In the genomic region with DNA sequence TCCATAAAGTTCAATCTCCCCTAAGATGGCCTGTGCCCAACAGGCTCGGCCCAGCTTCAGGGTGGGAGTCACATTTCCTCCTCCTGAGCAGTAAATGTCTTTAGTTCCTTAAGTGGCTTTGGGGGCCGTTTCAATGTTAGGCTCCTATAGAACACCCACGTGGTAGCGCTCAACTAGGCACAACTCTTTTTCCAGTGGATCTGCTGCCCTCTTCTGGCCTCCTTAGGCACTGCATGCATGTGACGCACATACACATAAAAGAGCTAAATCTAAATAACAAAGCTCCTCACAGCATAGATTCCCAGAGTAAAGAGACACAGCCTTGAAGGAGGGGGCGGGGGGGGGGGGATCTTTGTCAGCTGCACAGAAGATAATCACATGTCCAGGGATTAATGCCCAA, we compare ENCODE assay signal across 10 mouse cellular contexts.
DNase-seq lines count a peak whose midpoint lies in the region; ATAC-seq and TF ChIP-seq lines count a peak whose summit lies in the region.
"Had no signal": no experiment of that assay in that cellular context is flagged by ENCODE, and none has a peak within 500 bp of the region (broad histone marks: within the 10 kb centered on the region; RNA-seq: fewer than 3 reads in every experiment).

No protein-coding gene starts in this region.

- intact Hi-C loops in left cerebral cortex, postnatal 4 days (cut with DNase I): no loop called here

- no peak for TF ChIP-seq POLR2A in cortical plate, adult 2 months (IDR thresholded peaks at IDR 0.05; ENCODE audit: extremely low read depth, insufficient read depth, low read length)

- no peaks in the 10 kb centered on the region for H3K27me3 ChIP-seq in neural tube, embryonic 11.5 days (ENCODE audit: control insufficient read depth, insufficient read depth, low read length)
- H3K27me3 ChIP-seq: forebrain, embryonic 15.5 days had no signal

- ATAC-seq in neural tube, embryonic 11.5 days (ENCODE audit: insufficient read depth, low FRiP score, low TSS enrichment): no peak
- ATAC-seq: forebrain, embryonic 15.5 days had no signal

- H3K9me3 ChIP-seq in neural tube, embryonic 11.5 days (ENCODE audit: control insufficient read depth, low read length): no peaks in the 10 kb centered on the region
- H3K9me3 ChIP-seq: forebrain, embryonic 15.5 days had no signal

- no peak overlapping the region for H3K9ac ChIP-seq in neural tube, embryonic 11.5 days (ENCODE audit: low read length)
- H3K9ac ChIP-seq: forebrain, embryonic 15.5 days had no signal

- peak; percentile 72 to 80 for DNase-seq in cerebellum, postnatal 10 days
- DNase-seq in cerebellum, adult 11-12 months: no peak
- peak; percentile 44 for DNase-seq in left cerebral cortex, postnatal 4 days
- no peak for DNase-seq in left cerebral cortex, adult 8-10 months (ENCODE audit: low spot score in 2 of 2)
- DNase-seq in neural tube, embryonic 11.5 days (ENCODE audit: low spot score): peak; percentile 48
- DNase-seq in urinary bladder, postnatal 36 days (ENCODE audit: low spot score in 2 of 2): no peak
- no peak for DNase-seq in adrenal gland, adult 18-20 months (ENCODE audit: low spot score in 2 of 2)
- DNase-seq: lung, postnatal 4 days had no signal

- TF ChIP-seq CTCF in cortical plate, adult 2 months (IDR thresholded peaks at IDR 0.05; ENCODE audit: extremely low read depth, insufficient read depth, low read length): peak; percentile 16; the same call in 1 of the 2 replicates

- no peaks in the 10 kb centered on the region for H3K36me3 ChIP-seq in neural tube, embryonic 11.5 days (ENCODE audit: control insufficient read depth, insufficient read depth, low read length)
- H3K36me3 ChIP-seq: forebrain, embryonic 15.5 days had no signal

- H3K4me3 ChIP-seq in cortical plate, adult 2 months (ENCODE audit: insufficient read depth, low read length): no peak overlapping the region
- H3K4me3 ChIP-seq in neural tube, embryonic 11.5 days (ENCODE audit: low read depth, low read length): no peak overlapping the region
- H3K4me3 ChIP-seq: forebrain, embryonic 15.5 days had no signal

- no peak overlapping the region for H3K27ac ChIP-seq in cortical plate, adult 2 months (ENCODE audit: insufficient read depth, low read length)
- no peak overlapping the region for H3K27ac ChIP-seq in neural tube, embryonic 11.5 days (ENCODE audit: low read depth, low read length)
- H3K27ac ChIP-seq: forebrain, embryonic 15.5 days had no signal

- 58% methylated on average over 6 of the region's 6 CpGs for WGBS in neural tube, embryonic 11.5 days

- no peak overlapping the region for H3K4me2 ChIP-seq in neural tube, embryonic 11.5 days (ENCODE audit: low read depth)
- H3K4me2 ChIP-seq: forebrain, embryonic 15.5 days had no signal

- peaks cover 3% of the 10 kb centered on the region; the same call in 1 of the 2 replicates for H3K4me1 ChIP-seq in cortical plate, adult 2 months (ENCODE audit: control insufficient read depth, insufficient read depth, low read length)
- H3K4me1 ChIP-seq in neural tube, embryonic 11.5 days (ENCODE audit: control insufficient read depth, insufficient read depth, low read length): no peaks in the 10 kb centered on the region

Comparison
In these comparisons a context has a peak if more than half of its experiments do, and no peak if none do; other contexts are left out.
1. DNase-seq: peak in cerebellum, postnatal 10 days (2 of 2), left cerebral cortex, postnatal 4 days (single experiment) and neural tube, embryonic 11.5 days (single experiment); none in cerebellum, adult 11-12 months (single experiment), left cerebral cortex, adult 8-10 months (0 of 2), urinary bladder, postnatal 36 days (0 of 2) and adrenal gland, adult 18-20 months (0 of 2).